19 mouse cellular contexts compared by ENCODE assay signal in the genomic region with DNA sequence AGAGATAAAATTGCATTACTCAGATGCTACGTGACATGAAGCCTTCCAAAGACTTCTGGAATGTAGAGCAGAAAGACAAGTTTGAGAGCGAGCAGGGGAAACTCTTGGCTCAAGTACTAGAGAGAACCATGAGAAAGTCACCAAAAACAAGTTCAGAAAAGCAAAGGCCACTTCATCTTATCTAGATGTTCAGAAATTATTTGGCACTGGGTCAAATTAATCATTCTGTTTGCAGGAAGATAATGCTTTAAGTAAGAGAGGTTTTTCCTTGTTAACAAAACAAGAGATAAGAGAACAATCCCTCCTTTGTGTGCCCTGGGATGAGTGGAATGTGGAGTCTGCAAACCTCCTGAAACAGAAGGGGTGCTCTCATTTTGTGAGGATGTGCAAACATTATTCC.
DNase-seq lines count a peak whose midpoint lies in the region; ATAC-seq and TF ChIP-seq lines count a peak whose summit lies in the region.
"Had no signal": no experiment of that assay in that cellular context is flagged by ENCODE, and none has a peak within 500 bp of the region (broad histone marks: within the 10 kb centered on the region; RNA-seq: fewer than 3 reads in every experiment).

No protein-coding gene starts in this region.

- TF ChIP-seq EP300 in MEL (IDR thresholded peaks at IDR 0.05; ENCODE audit: low read depth in 1 of 2, low read length in 2 of 2): no peak
- no peak for TF ChIP-seq EP300 in heart, postnatal 0 days (IDR thresholded peaks at IDR 0.05; ENCODE audit: low read depth)

- no peaks in the 10 kb centered on the region for H3K4me1 ChIP-seq in limb, embryonic 14.5 days (ENCODE audit: control insufficient read depth, insufficient read depth, low read length)
- H3K4me1 ChIP-seq in limb, embryonic 10.5 days: no peaks in the 10 kb centered on the region
- H3K4me1 ChIP-seq in MEL (ENCODE audit: control insufficient read depth in 1 of 2, insufficient read depth in 2 of 2, low read length in 2 of 2): no peaks in the 10 kb centered on the region
- H3K4me1 ChIP-seq in heart, postnatal 0 days (ENCODE audit: control insufficient read depth, insufficient read depth): peaks cover 9% of the 10 kb centered on the region; the same call in 1 of the 2 replicates
- H3K4me1 ChIP-seq in midbrain, embryonic 10.5 days: no peaks in the 10 kb centered on the region
- H3K4me1 ChIP-seq: forebrain, embryonic 10.5 days; kidney, embryonic 15.5 days; liver, embryonic 12.5 days; megakaryocyte, embryonic 14.5 days; neural tube, embryonic 15.5 days had no signal

- no peak for TF ChIP-seq POLR2A in limb, embryonic 14.5 days (IDR thresholded peaks at IDR 0.05; ENCODE audit: borderline replicate concordance, extremely low read depth, insufficient read depth, insufficient read length)
- TF ChIP-seq POLR2A in MEL (IDR thresholded peaks at IDR 0.05; ENCODE audit: control insufficient read depth in 1 of 2, insufficient read depth in 1 of 2, low read depth in 1 of 2, low read length in 2 of 2, poor library complexity in 1 of 2): no peak

- no peak overlapping the region for H3K27ac ChIP-seq in limb, embryonic 14.5 days (replicated peaks; ENCODE audit: low read depth, low read length)
- no peak overlapping the region for H3K27ac ChIP-seq in limb, embryonic 10.5 days
- H3K27ac ChIP-seq in MEL (ENCODE audit: control insufficient read depth, low read depth, low read length): no peak overlapping the region
- 0 out of 2 replicates have a peak overlapping the region, but pooled peaks have one; percentile 15 for H3K27ac ChIP-seq in heart, postnatal 0 days (ENCODE audit: low read depth)
- no peak overlapping the region for H3K27ac ChIP-seq in midbrain, embryonic 10.5 days (replicated peaks)
- H3K27ac ChIP-seq: forebrain, embryonic 10.5 days; hindbrain, postnatal 0 days; kidney, embryonic 15.5 days; liver, embryonic 12.5 days; neural tube, embryonic 15.5 days had no signal

- no peak overlapping the region for H3K4me2 ChIP-seq in limb, embryonic 14.5 days (replicated peaks; ENCODE audit: low read depth, low read length, severe bottlenecking)
- H3K4me2 ChIP-seq in heart, postnatal 0 days (ENCODE audit: low read depth, low read length): no peak overlapping the region; the same call in 1 of the 2 replicates
- H3K4me2 ChIP-seq: kidney, embryonic 15.5 days; liver, embryonic 12.5 days; neural tube, embryonic 15.5 days had no signal

- no peak for TF ChIP-seq RAD21 in MEL (IDR thresholded peaks at IDR 0.05; ENCODE audit: low read depth, low read length)

- H3K79me2 ChIP-seq in MEL (ENCODE audit: control insufficient read depth, insufficient read depth, low read length, poor library complexity): no peaks in the 10 kb centered on the region

- H3K9me3 ChIP-seq in limb, embryonic 14.5 days (ENCODE audit: control insufficient read depth, low read length): no peaks in the 10 kb centered on the region
- no peaks in the 10 kb centered on the region for H3K9me3 ChIP-seq in limb, embryonic 10.5 days (replicated peaks)
- no peaks in the 10 kb centered on the region for H3K9me3 ChIP-seq in MEL (replicated peaks; ENCODE audit: insufficient read depth, low read length)
- H3K9me3 ChIP-seq in heart, postnatal 0 days (replicated peaks; ENCODE audit: control insufficient read depth, low read length): no peaks in the 10 kb centered on the region
- H3K9me3 ChIP-seq in midbrain, embryonic 10.5 days (replicated peaks): no peaks in the 10 kb centered on the region
- H3K9me3 ChIP-seq: forebrain, embryonic 10.5 days; kidney, embryonic 15.5 days; liver, embryonic 12.5 days; megakaryocyte, embryonic 14.5 days; neural tube, embryonic 15.5 days had no signal

- WGBS in limb, embryonic 14.5 days: 63% methylated on average over 2 of the region's 2 CpGs
- 78% methylated on average over 2 of the region's 2 CpGs for WGBS in limb, embryonic 10.5 days
- 4% methylated on average over 2 of the region's 2 CpGs for WGBS in heart, postnatal 0 days
- 76% methylated on average over 2 of the region's 2 CpGs for WGBS in midbrain, embryonic 10.5 days

- no peaks in the 10 kb centered on the region for H3K27me3 ChIP-seq in limb, embryonic 14.5 days (ENCODE audit: control insufficient read depth, insufficient read depth, low read length)
- no peaks in the 10 kb centered on the region for H3K27me3 ChIP-seq in limb, embryonic 10.5 days (ENCODE audit: low read depth, poor library complexity, severe bottlenecking)
- no peaks in the 10 kb centered on the region for H3K27me3 ChIP-seq in MEL (ENCODE audit: control insufficient read depth in 1 of 2, insufficient read depth in 2 of 2, low read length in 2 of 2)
- no peaks in the 10 kb centered on the region for H3K27me3 ChIP-seq in heart, postnatal 0 days (ENCODE audit: control insufficient read depth, insufficient read depth, low read length)
- no peaks in the 10 kb centered on the region for H3K27me3 ChIP-seq in midbrain, embryonic 10.5 days (ENCODE audit: low read depth, poor library complexity, severe bottlenecking)
- H3K27me3 ChIP-seq: kidney, embryonic 15.5 days; liver, embryonic 12.5 days; megakaryocyte, embryonic 14.5 days; neural tube, embryonic 15.5 days had no signal

- H3K4me3 ChIP-seq in limb, embryonic 14.5 days (replicated peaks; ENCODE audit: low read length): no peak overlapping the region
- H3K4me3 ChIP-seq in limb, embryonic 10.5 days: no peak overlapping the region
- H3K4me3 ChIP-seq in MEL (ENCODE audit: control insufficient read depth in 1 of 2, insufficient read depth in 1 of 2, low read depth in 2 of 2, low read length in 2 of 2): no peak overlapping the region
- H3K4me3 ChIP-seq in heart, postnatal 0 days (ENCODE audit: low read depth, low read length): no peak overlapping the region
- H3K4me3 ChIP-seq in midbrain, embryonic 10.5 days: no peak overlapping the region
- H3K4me3 ChIP-seq: forebrain, embryonic 10.5 days; kidney, embryonic 15.5 days; liver, embryonic 12.5 days; megakaryocyte, embryonic 14.5 days; neural tube, embryonic 15.5 days had no signal

- TF ChIP-seq CTCF in MEL (IDR thresholded peaks at IDR 0.05 in 2 of 3, conservative IDR thresholded peaks at IDR 0.05 in 1 of 3; ENCODE audit: control insufficient read depth in 1 of 3, insufficient read depth in 1 of 3, low read depth in 2 of 3, low read length in 3 of 3, poor library complexity in 1 of 3, severe bottlenecking in 1 of 3): no peak
- no peak for TF ChIP-seq CTCF in heart, postnatal 0 days (IDR thresholded peaks at IDR 0.05; ENCODE audit: low read depth)

- H3K36me3 ChIP-seq in limb, embryonic 14.5 days (ENCODE audit: control insufficient read depth, insufficient read depth, low read length): no peaks in the 10 kb centered on the region
- no peaks in the 10 kb centered on the region for H3K36me3 ChIP-seq in limb, embryonic 10.5 days
- H3K36me3 ChIP-seq in MEL (ENCODE audit: control insufficient read depth in 1 of 2, insufficient read depth in 2 of 2, low read length in 2 of 2): no peaks in the 10 kb centered on the region
- H3K36me3 ChIP-seq in heart, postnatal 0 days (replicated peaks; ENCODE audit: control insufficient read depth, insufficient read depth, low read length): no peaks in the 10 kb centered on the region
- no peaks in the 10 kb centered on the region for H3K36me3 ChIP-seq in midbrain, embryonic 10.5 days
- H3K36me3 ChIP-seq: forebrain, embryonic 10.5 days; kidney, embryonic 15.5 days; liver, embryonic 12.5 days; neural tube, embryonic 15.5 days had no signal

- peak; percentile 6 for DNase-seq in embryo, embryonic 10.5 days (ENCODE audit: low spot score)
- DNase-seq in embryo, embryonic 9.5 days (ENCODE audit: extremely low spot score): no peak
- peak; percentile 29 for DNase-seq in limb, embryonic 14.5 days (ENCODE audit: low spot score)
- DNase-seq in limb, embryonic 10.5 days (ENCODE audit: low spot score): no peak
- DNase-seq in MEL (ENCODE audit: low read depth, low spot score): peak; percentile 6
- DNase-seq in heart, postnatal 0 days (ENCODE audit: low spot score): peak; percentile 13
- no peak for DNase-seq in testis, postnatal 10 days (ENCODE audit: low spot score)
- DNase-seq in midbrain, embryonic 10.5 days (ENCODE audit: low spot score): no peak
- DNase-seq: adrenal gland, adult 2 months; cerebellum, adult 2 months; gastrocnemius, postnatal 25 days; right cerebral cortex, adult 18-20 months; thymus, adult 18-20 months had no signal

- ATAC-seq in limb, embryonic 14.5 days (ENCODE audit: low FRiP score, low read depth): no peak
- no peak for ATAC-seq in heart, postnatal 0 days (ENCODE audit: insufficient read depth, low read depth)
- ATAC-seq: hindbrain, postnatal 0 days; liver, embryonic 12.5 days had no signal

- H3K9ac ChIP-seq in limb, embryonic 14.5 days (ENCODE audit: low read depth, low read length, severe bottlenecking): no peak overlapping the region
- no peak overlapping the region for H3K9ac ChIP-seq in MEL (ENCODE audit: control insufficient read depth, low read depth, low read length, poor library complexity, severe bottlenecking)
- H3K9ac ChIP-seq in heart, postnatal 0 days (replicated peaks; ENCODE audit: low read depth, low read length): no peak overlapping the region
- H3K9ac ChIP-seq: kidney, embryonic 15.5 days; liver, embryonic 12.5 days; neural tube, embryonic 15.5 days had no signal

TF ChIP-seq in MEL, 35 proteins besides CTCF, POLR2A, EP300 and RAD21:
- TF ChIP-seq POLR2AphosphoS5 (IDR thresholded peaks at IDR 0.05; ENCODE audit: borderline replicate concordance, low read depth, low read length) (no peak), ZMIZ1 (IDR thresholded peaks at IDR 0.05; ENCODE audit: low read depth, low read length) (no peak), NELFE (IDR thresholded peaks at IDR 0.05; ENCODE audit: low read depth, low read length) (no peak), MEF2A (IDR thresholded peaks at IDR 0.05; ENCODE audit: extremely low read depth, insufficient replicate concordance, low read depth, low read length, poor library complexity, severe bottlenecking) (no peak), SIN3A (IDR thresholded peaks at IDR 0.05; ENCODE audit: low read length) (no peak)

Comparison
In these comparisons a context has a peak if more than half of its experiments do, and no peak if none do; other contexts are left out.
1. DNase-seq: peak in embryo, embryonic 10.5 days (single experiment), limb, embryonic 14.5 days (single experiment), MEL (single experiment) and heart, postnatal 0 days (single experiment); none in embryo, embryonic 9.5 days (single experiment), limb, embryonic 10.5 days (single experiment), testis, postnatal 10 days (single experiment) and midbrain, embryonic 10.5 days (single experiment).